Comparison of ENCODE assay signal across 8 mouse cellular contexts in genomic region chr11:87426121-87426449, GRCm38 (mm10). TPM values are rescaled to one million over a fixed set of nuclear protein-coding genes. Genes with fewer than 3 reads are reported as not detected.
DNase-seq lines count a peak whose midpoint lies in the region; ATAC-seq and TF ChIP-seq lines count a peak whose summit lies in the region.

No protein-coding gene starts in this region.

- no peak for TF ChIP-seq CTCF in hindbrain, postnatal 0 days (IDR thresholded peaks at IDR 0.05; ENCODE audit: low read depth)

- H3K9me3 ChIP-seq in kidney, embryonic 14.5 days (ENCODE audit: control insufficient read depth, low read length): no peaks in the 10 kb centered on the region
- no peaks in the 10 kb centered on the region for H3K9me3 ChIP-seq in embryonic facial prominence, embryonic 10.5 days
- H3K9me3 ChIP-seq in hindbrain, postnatal 0 days (ENCODE audit: low read length): no peaks in the 10 kb centered on the region
- H3K9me3 ChIP-seq in midbrain, embryonic 16.5 days (replicated peaks; ENCODE audit: control insufficient read depth, low read length, poor library complexity, severe bottlenecking): no peaks in the 10 kb centered on the region

- intact Hi-C loops in left cerebral cortex, postnatal 4 days (cut with DNase I): no loop called here

- H3K9ac ChIP-seq in kidney, embryonic 14.5 days (ENCODE audit: low read depth, low read length): no peak overlapping the region
- H3K9ac ChIP-seq in hindbrain, postnatal 0 days (replicated peaks; ENCODE audit: low read length): peak overlapping the region; percentile 25
- peak overlapping the region; percentile 55 for H3K9ac ChIP-seq in midbrain, embryonic 16.5 days (ENCODE audit: low read depth, low read length)

- no peaks in the 10 kb centered on the region for H3K27me3 ChIP-seq in kidney, embryonic 14.5 days (ENCODE audit: control insufficient read depth, insufficient read depth, low read length)
- no peaks in the 10 kb centered on the region for H3K27me3 ChIP-seq in embryonic facial prominence, embryonic 10.5 days (replicated peaks; ENCODE audit: low read depth, poor library complexity, severe bottlenecking)
- no peaks in the 10 kb centered on the region for H3K27me3 ChIP-seq in hindbrain, postnatal 0 days (ENCODE audit: insufficient read depth, low read length)
- no peaks in the 10 kb centered on the region for H3K27me3 ChIP-seq in midbrain, embryonic 16.5 days (ENCODE audit: control insufficient read depth, insufficient read depth, low read depth, low read length)

- H3K4me3 ChIP-seq in kidney, embryonic 14.5 days (ENCODE audit: low read length): peak overlapping the region; percentile 25; the same call in 1 of the 2 replicates
- peak overlapping the region; percentile 53 for H3K4me3 ChIP-seq in embryonic facial prominence, embryonic 10.5 days
- H3K4me3 ChIP-seq in hindbrain, postnatal 0 days (ENCODE audit: low read length): peak overlapping the region; percentile 34
- peak overlapping the region; percentile 40 for H3K4me3 ChIP-seq in midbrain, embryonic 16.5 days (ENCODE audit: low read depth, low read length)

- ATAC-seq in kidney, embryonic 14.5 days (ENCODE audit: low FRiP score, low TSS enrichment): no peak
- no peak for ATAC-seq in hindbrain, postnatal 0 days
- ATAC-seq in midbrain, embryonic 16.5 days: peak; percentile 66; the same call in 1 of the 2 replicates

- H3K36me3 ChIP-seq in kidney, embryonic 14.5 days (ENCODE audit: control insufficient read depth, insufficient read depth, low read length): no peaks in the 10 kb centered on the region
- no peaks in the 10 kb centered on the region for H3K36me3 ChIP-seq in embryonic facial prominence, embryonic 10.5 days (replicated peaks)
- no peaks in the 10 kb centered on the region for H3K36me3 ChIP-seq in hindbrain, postnatal 0 days (ENCODE audit: insufficient read depth, low read length)
- H3K36me3 ChIP-seq in midbrain, embryonic 16.5 days (ENCODE audit: control insufficient read depth, insufficient read depth, low read length): no peaks in the 10 kb centered on the region

- no peak for DNase-seq in kidney, adult 9 months
- no peak for DNase-seq in embryonic facial prominence, embryonic 10.5 days (ENCODE audit: low spot score)
- DNase-seq in hindbrain, postnatal 0 days (ENCODE audit: low spot score): no peak
- DNase-seq in left cerebral cortex, postnatal 4 days: no peak
- DNase-seq in left cerebral cortex, adult 18-20 months (ENCODE audit: low spot score in 2 of 2): no peak
- no peak for DNase-seq in ovary, postnatal 10 days (ENCODE audit: low spot score)

- peaks cover 6% of the 10 kb centered on the region; the same call in 1 of the 2 replicates for H3K4me1 ChIP-seq in kidney, embryonic 14.5 days (ENCODE audit: control insufficient read depth, insufficient read depth, low read length)
- H3K4me1 ChIP-seq in embryonic facial prominence, embryonic 10.5 days: peaks cover 12% of the 10 kb centered on the region
- no peaks in the 10 kb centered on the region for H3K4me1 ChIP-seq in hindbrain, postnatal 0 days (ENCODE audit: insufficient read depth, low read length)
- peaks cover 10% of the 10 kb centered on the region for H3K4me1 ChIP-seq in midbrain, embryonic 16.5 days (ENCODE audit: control insufficient read depth, insufficient read depth, low read length)

- peak overlapping the region; percentile 44 for H3K4me2 ChIP-seq in kidney, embryonic 14.5 days (replicated peaks; ENCODE audit: low read depth, low read length)
- H3K4me2 ChIP-seq in hindbrain, postnatal 0 days (ENCODE audit: low read depth, low read length): peak overlapping the region; percentile 58
- H3K4me2 ChIP-seq in midbrain, embryonic 16.5 days (ENCODE audit: low read length): peak overlapping the region; percentile 60

- H3K27ac ChIP-seq in kidney, embryonic 14.5 days (ENCODE audit: low read depth, low read length): 0 out of 2 replicates have a peak overlapping the region, but pooled peaks have one; percentile 61
- peak overlapping the region; percentile 94 for H3K27ac ChIP-seq in embryonic facial prominence, embryonic 10.5 days (replicated peaks)
- H3K27ac ChIP-seq in hindbrain, postnatal 0 days: peak overlapping the region; percentile 67; the same call in 1 of the 2 replicates
- H3K27ac ChIP-seq in midbrain, embryonic 16.5 days (ENCODE audit: low read length): peak overlapping the region; percentile 77

- 2% methylated on average over 7 of the region's 7 CpGs for WGBS in kidney, embryonic 14.5 days
- WGBS in embryonic facial prominence, embryonic 10.5 days: under 1% methylated on average over 7 of the region's 7 CpGs
- under 1% methylated on average over 7 of the region's 7 CpGs for WGBS in hindbrain, postnatal 0 days
- 0% methylated on average over 7 of the region's 7 CpGs for WGBS in midbrain, embryonic 16.5 days

RNA-seq across cellular contexts. Expression of gene Tex14, which starts 21.2 kb away (rescaled TPM):
- 0.27 and 0.71 TPM in 2 replicates for polyA plus RNA-seq in kidney, embryonic 14.5 days (2014; fragmentation: Nextera tagmentation; extraction: Ambion mirVana)
- 0.50 TPM in 1 of 2 replicates, not detected in the other for polyA plus RNA-seq in embryonic facial prominence, embryonic 10.5 days (2016; fragmentation: Nextera tagmentation; extraction: Ambion mirVana)
- total RNA-seq in hindbrain, postnatal 0 days (2014; rRNA removed): 0.47 and 0.73 TPM in 2 replicates
- 2.6 and 3.4 TPM in 2 replicates for polyA plus RNA-seq in hindbrain, postnatal 0 days (2015; fragmentation: Nextera tagmentation; extraction: Ambion mirVana)
- polyA plus RNA-seq in midbrain, embryonic 16.5 days (2015; fragmentation: Nextera tagmentation; extraction: Ambion mirVana): 0.29 and 0.39 TPM in 2 replicates
- under 1 TPM; 0.34 to 0.44 TPM for total RNA-seq in left cerebral cortex, postnatal 4 days (2021)
- under 1 TPM; 0.14 to 0.30 TPM for total RNA-seq in left cerebral cortex, adult 18-20 months (2021)

RNA-seq across cellular contexts. Expression of gene Rad51c, which starts 21.3 kb away (rescaled TPM):
- 7.4 and 8.2 TPM in 2 replicates for polyA plus RNA-seq in kidney, embryonic 14.5 days (2014; fragmentation: Nextera tagmentation; extraction: Ambion mirVana)
- 11.5 and 11.9 TPM in 2 replicates for polyA plus RNA-seq in embryonic facial prominence, embryonic 10.5 days (2016; fragmentation: Nextera tagmentation; extraction: Ambion mirVana)
- 3.5 and 3.7 TPM in 2 replicates for total RNA-seq in hindbrain, postnatal 0 days (2014; rRNA removed)
- 2.0 and 4.2 TPM in 2 replicates for polyA plus RNA-seq in hindbrain, postnatal 0 days (2015; fragmentation: Nextera tagmentation; extraction: Ambion mirVana)
- polyA plus RNA-seq in midbrain, embryonic 16.5 days (2015; fragmentation: Nextera tagmentation; extraction: Ambion mirVana): 3.6 and 4.0 TPM in 2 replicates
- 1 to 10 TPM; 4.0 to 4.8 TPM for total RNA-seq in left cerebral cortex, postnatal 4 days (2021)
- 1 to 10 TPM; 3.1 to 4.2 TPM for total RNA-seq in left cerebral cortex, adult 18-20 months (2021)
